Mouse (Mus musculus): ENCODE results near the gene Coa6. TPM values are rescaled to one million over a fixed set of nuclear protein-coding genes. Genes with fewer than 3 reads are reported as not detected.
"Not testable (repeated sequence)": the region's sequence is repeated elsewhere in the genome, so short reads cannot be mapped to it uniquely, and the experiment has no call there.

Coa6 gene
- 32.0 and 38.1 TPM in 2 replicates for polyA plus RNA-seq (2012; rRNA removed)

DNA sequence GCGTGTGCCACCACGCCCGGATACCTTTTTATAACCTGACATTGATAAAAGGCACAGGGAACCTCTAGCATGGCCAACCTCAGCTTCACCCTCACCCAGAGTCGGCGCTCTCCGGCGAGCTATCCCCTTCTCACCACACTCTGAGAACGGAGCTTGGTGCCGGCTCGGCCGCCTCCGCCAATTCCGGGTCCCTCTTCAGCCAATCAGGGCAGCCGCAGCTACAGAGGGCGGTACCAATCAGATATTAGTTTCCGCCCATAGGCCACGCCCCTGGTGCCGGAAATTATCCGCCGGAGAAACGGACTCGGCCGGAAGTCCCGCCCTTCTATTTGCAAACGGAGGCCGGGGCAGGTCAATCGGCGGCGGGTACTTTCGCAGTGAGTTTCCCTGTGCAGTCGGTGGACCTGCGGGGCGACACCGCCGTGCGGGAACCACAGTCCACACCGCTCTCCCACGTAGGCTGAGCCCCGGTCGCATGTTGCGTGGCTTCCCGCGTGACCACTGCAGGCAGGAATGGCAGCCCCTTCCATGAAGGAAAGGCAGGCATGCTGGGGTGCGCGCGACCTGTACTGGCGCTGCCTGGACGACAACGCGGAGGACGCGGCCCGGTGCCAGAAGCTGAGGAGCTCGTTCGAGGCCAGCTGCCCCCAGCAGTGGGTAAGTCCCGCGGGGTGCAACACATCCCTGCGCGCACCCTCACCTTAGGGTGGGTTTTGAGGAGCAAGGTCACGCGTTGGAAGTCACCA lies at the start of gene Coa6:
Gene Coa6 (plus strand): TSS at position 342 of the 746 bp plus-strand sequence.
- peak; percentile 96 for DNase-seq (ENCODE audit: low spot score)

DNA sequence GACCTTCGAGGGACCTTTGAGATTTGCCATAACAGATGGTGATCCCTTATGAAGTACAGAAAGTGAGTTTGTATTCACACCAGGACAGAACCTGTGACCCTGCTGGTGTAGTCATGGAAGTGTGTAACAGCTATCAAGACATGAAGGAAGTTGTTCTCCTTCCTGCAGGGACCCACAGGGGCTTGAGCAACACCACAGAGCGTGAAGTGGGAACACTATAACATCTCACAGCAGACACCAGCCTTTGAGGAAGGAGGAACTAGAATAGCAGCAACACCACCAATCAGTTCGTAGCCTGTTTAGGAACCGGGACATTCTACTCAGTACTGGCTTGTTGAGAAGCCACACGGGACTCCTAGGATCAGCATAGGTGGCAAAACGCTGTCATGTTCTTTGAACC lies 42.7 kb upstream of the Coa6 start:
- no peak for DNase-seq (ENCODE audit: low spot score)

DNA sequence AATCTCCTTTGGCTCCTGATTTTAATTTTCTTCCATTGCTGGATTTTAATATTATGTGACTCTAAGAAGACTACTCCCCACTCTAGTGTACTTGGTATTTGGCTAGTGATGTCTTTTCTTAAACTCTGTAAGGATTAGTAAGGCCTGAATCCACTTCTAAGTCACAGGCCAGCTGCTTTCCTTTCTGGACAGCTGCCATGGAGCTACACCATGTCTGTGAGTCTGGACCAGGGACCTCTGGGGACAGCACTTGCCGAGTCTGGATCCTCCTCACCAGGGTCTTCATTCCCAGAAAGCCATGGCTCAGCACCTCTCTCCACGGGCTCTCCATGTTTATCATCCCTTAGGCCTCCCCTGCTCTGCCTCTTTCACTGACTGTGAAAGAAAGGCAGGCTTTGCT lies 42.2 kb upstream of the Coa6 start:
- DNase-seq (ENCODE audit: low spot score), result no peak

DNA sequence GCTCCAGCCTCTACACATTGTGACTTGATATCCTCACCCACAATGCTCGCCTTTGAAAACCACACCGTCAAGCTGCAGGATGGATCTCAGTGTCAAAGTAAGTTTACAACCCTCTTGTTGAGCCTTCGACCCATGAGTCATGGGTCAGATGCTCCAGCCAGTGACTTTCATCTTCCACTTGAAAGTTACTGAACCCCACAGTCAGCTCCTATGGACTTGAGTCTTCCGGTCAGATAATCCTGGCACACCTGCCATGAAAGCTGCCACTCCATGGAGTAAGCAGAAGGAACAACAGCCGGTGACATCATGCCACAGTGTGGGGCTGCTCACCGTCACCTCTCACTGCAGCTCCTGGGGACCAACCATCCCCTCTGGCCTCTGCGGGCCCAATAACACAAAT lies 41.0 kb upstream of the Coa6 start:
- no peak for DNase-seq (ENCODE audit: low spot score)

DNA sequence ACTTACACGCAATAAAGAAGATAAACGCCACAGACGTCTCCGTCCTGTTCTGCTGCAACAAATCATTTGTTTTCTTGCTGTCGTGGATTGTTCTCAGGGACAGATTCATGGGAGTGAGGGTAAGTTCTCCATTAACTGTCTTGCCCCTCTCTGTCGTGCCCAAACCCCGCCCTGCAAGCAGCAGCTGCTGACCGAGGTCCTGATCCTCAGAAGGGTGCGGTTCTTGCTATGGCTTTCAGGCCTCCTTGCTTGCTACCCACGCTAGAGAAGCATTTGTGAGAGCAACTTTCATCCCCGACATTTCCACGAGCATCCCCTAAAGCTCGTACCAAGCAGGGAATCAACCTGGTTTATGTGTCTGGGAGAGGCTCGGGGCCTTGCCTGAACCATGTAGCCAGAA lies 40.1 kb upstream of the Coa6 start:
- DNase-seq (ENCODE audit: low spot score), result no peak

DNA sequence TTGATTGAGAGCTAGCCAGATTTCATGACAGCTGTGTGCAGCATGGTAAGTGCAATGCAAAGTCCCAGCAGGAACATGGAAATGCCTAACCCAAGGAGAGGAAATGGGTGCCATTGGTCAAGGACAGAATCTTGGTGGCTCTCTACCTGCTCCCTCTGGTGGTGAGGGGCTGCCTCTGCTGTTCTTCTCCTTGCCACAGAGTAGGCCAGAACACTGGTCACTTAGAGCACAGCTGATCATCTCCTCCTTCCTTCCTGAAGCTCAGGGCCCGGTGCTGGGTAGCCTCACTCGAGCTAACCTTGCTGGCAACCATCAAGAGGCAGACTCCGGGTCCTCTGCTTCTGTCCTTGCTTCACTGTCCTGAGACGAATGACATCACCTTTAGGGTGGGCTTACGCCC lies 39.6 kb upstream of the Coa6 start:
- DNase-seq (ENCODE audit: low spot score), result no peak

DNA sequence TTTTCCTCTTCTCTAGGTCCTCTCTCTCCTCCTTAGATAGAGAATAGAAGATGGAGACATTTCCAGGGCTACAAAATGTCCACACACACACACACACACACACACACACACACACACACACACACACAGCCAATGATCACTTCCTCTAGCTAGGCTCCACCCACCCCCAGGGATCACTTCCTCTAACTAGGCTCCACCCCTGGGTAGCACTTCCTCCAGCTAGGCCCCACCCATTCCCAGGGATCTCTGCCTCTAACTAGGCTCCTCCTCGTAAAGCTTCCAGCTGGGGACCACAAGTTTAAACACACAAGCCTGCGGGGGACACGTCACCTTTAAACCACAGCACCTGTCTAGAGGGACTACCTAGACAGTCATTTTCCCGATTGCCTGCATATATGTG lies 34.7 kb upstream of the Coa6 start:
- DNase-seq (ENCODE audit: low spot score), result no peak

DNA sequence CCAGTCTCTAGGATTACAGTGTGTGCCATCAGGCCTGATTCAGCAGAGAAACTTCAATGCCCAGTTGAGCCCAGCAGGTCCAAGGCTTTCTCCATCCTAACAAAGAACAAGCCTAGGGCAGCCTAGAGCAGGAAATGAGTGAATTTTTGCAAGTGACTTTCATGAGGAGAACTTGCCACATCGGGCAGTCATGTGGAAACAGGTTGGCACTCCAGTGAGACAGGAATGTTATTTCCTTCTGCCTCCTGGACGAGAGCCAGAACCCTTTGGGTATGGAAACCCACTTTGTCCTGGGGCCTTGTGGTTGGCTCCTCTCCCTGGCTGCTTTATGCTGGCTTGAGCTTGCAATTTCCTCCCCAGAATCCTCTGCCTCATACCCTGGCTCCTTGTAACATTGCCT lies 30.8 kb upstream of the Coa6 start:
- DNase-seq (ENCODE audit: low spot score), result no peak

DNA sequence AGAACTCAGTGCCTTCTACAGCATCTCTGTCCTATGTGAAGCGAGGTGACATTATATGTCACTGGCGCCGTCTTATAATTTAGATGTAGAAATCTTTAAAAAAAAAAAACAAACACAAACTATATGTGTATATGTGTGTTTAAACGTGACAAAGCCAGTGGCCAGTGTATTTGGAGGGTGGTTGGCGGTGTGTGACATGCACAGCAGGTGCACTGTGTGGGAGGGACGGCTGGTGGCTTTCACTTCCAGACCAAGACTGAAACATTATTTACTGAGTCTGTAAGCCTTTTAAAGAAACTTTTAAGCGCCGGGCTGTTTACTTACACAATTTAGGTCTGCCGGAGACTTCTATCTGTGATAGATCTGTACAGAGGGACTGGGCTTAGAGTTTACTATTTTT lies 26.9 kb upstream of the Coa6 start:
- DNase-seq (ENCODE audit: low spot score), result no peak

DNA sequence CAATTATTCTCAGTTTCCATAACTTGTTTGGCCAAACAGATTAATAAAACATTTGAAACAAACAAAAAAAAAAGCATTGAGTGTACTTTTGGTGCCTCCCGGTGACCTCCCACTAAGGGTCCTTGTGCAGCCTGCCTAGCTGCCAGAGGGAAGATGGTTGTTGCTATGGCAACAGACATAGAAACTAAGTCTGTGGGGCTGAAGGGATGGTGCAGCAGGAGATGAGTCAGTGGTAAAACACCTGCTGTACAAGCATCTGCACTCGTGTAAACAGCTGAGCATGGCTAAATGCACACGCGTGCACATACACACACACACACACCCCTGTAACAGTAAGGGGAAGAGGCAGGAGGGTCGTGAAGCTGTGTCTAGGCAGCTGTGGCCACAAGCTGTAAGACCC lies 26.4 kb upstream of the Coa6 start:
- DNase-seq (ENCODE audit: low spot score), result no peak

DNA sequence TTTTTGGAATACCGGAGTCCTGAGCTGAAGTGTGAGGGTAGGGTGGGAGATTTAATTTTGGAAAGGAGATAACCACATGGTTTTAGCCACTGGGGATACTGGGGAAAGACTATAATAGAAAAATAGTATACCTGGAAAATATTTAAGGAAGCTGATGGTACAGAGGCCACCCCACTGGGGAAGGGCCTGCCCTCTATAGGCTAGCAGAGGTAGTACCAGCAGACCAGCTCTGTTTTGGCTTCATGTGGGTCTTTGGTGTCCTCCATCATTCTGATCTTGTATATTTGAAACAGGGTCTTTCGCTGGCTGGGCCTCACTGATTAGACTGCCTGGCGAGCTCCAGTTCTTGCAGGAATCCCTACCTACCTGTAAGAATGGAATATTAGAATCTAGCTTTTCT lies 24.0 kb upstream of the Coa6 start:
- DNase-seq (ENCODE audit: low spot score), result no peak

DNA sequence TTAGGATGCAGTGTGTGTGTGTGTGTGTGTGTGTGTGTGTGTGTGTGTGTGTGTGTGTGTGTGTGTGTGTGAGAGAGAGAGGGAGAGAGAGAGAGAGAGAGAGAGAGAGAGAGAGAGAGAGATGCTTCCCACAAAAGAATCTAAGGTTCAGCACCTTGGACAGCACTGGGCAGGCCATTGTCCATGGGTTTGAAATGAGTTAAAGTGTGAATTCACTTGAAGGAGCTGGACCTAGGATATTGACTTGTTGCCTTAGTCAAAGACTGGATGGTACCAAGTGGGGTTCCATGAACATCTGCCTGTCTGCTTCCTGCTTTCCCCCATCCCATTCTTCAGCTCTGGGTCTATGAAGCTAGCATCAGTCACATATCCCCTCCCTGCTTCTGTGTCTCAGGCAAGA lies 17.8 kb upstream of the Coa6 start:
- not testable (repeated sequence) for DNase-seq (ENCODE audit: low spot score)

DNA sequence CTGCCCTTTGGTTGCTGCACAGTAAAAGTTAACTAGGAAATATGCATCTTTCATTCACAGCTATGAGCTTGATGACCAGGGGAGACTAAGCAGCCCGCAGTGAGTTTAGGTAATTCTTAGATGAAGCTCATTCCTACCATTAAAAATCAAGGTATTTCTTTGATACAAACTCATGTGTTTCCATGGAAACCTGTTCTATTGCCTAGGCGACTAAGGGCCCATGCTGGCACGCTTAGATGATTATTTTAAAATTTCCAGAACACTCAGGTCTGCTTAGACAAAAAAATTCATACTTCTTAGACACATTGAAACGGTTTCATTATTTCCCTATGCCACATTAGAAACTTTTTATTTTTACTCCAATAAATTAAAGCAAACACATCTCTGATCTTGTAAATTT lies 17.3 kb upstream of the Coa6 start:
- no peak for DNase-seq (ENCODE audit: low spot score)

DNA sequence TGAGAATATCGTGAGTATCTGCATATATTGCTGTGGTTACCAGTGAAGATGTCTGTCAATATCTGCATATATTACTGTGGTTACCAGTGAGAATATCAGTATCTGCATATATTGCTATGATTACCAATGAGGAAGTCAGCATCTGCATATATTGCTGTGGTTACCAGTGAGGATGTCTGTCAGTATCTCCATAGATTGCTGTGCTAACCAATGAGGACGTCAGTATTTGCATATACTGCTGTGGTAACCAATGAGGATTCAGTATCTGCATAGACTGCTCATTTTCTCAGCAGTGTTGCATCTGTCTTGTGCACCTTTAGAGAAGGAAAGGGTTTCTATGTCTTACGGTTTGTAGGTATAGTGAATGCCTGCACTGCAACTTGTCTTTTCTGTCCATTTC lies 1.5 kb upstream of the Coa6 start:
- DNase-seq (ENCODE audit: low spot score), result no peak

DNA sequence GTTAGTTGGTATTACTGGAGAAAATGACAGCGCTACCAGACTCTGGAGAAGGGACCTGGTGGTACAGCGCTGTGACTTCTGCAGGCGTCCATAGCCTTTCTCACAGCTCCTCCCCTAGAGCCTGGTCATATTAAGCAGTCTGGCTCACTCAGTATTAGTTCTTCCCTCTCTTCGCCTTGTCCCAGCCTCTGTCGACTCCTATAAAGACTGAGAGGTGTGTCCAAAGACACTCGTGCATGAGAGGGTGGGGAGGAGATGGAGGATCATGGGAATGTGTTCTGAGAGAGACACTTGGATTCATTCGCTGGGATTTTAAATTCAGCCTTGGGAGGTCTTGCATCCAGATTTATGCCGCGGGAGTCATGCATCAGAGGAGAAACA lies 595 bp downstream of the Coa6 start:
- no peak for DNase-seq (ENCODE audit: low spot score)

DNA sequence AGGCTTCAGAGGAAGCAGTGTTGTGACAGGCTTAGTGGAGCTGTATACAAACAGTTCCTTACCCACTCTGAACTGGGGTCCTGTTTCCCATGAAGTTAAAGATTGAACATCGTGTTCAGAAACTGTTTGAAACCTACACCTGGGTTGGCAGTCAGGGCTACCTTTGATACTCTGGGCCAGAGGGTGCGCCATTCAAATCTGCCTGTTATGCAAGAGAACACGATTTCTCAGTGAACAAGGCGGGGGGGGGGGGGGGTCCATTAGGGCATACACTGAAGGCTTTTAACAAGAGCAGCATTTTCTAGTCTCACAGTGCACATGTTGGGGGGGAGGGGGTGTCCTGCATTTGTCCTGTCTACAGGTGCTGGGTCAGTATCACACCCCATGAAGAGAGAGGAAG lies 1.8 kb downstream of the Coa6 start:
- no peak for DNase-seq (ENCODE audit: low spot score)

DNA sequence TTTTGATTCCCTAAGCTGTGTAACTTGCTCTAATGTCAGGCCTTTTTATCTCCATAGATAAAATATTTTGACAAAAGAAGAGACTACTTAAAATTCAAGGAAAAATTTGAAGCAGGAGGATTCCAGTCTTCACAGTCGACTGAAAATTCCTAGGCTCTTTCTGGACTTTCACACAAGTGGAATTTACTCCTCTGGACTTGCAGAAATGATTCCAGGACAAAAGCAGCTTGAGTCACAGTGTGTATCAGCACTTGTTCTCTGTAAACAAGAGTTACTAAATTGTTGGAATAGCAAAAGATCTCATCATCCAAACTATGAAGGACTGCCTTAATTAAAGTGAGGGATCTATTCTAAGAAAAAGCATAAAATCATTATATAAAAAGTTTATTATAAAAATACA lies 2.6 kb downstream of the Coa6 start:
- no peak for DNase-seq (ENCODE audit: low spot score)

DNA sequence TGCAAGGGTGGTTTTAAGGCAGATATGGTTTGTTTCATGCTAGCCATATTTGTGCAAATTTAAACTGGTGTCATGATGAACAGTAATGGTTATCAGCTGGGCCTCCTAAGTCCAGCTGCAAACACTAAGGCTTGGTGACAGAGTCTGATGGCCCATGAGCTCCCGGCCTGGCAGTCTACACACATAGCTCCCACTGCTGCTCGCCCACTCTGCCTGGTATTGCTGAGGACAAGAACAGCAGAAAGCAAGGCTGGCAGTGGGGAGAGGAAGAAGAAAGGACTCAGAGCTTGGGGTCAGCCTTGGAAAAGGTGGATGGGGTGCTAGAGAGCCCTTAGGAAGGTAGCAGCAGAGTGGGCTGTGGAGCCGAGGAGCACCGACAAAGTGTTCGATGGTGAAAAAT lies 7.3 kb downstream of the Coa6 start:
- no peak for DNase-seq (ENCODE audit: low spot score)

DNA sequence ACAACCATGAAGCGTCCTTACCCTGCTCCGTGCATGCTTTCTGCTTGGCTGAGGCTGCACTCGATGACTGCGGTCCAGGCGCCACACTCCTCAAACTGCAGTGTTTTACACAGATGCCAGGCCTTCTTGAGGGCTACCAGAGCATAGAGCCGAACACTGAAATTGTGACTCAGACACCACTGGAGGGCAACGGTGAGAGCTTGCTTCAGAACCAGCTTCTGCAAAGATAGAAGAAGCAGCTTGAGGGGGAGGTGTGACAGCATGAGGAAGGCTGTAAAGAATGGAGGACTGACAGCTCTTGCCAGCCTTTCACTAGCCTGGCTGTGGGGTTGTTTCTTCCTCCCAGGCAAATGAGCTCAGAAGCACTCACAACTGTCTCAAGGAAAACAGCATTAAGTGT lies 11.5 kb downstream of the Coa6 start:
- DNase-seq (ENCODE audit: low spot score), result no peak

DNA sequence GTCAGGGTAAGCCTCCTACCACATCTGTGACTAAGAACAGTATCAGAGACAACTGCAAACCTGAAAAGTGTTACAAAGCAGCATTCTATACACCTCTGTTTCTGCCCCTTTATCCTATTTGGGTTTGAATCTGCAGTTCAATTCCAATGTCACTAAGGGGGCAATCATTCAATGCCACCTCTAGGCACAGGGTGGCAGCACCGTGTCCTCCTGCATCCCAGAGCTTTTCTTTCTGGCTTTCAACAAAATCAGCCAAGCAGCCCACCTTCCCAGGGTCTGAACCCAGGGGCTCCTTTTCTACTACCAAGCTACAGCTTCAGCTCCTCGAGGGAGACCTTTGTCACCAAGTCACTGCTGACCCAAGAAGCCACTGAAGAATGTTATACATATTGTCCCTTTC lies 16.6 kb downstream of the Coa6 start:
- DNase-seq (ENCODE audit: low spot score), result no peak

DNA sequence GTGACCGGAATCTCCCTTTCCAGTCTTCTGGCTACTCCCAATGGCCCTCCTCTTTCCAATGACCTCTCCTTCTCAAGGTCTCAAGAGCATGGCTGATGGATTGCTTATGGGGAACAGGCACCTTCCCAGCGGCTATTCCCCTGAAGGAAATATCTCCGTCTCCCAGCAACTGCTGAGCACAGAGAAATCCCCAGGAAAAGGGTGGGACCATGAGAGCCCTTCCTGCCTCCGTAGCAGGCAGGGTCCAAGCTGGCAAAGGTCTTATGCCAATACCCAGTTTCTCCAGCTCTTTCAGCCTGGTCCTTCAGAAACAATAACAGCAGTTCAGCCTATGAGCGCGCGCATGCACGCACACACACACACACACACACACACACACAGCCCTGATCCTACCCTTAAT lies 28.8 kb downstream of the Coa6 start:
- DNase-seq (ENCODE audit: low spot score), result no peak

DNA sequence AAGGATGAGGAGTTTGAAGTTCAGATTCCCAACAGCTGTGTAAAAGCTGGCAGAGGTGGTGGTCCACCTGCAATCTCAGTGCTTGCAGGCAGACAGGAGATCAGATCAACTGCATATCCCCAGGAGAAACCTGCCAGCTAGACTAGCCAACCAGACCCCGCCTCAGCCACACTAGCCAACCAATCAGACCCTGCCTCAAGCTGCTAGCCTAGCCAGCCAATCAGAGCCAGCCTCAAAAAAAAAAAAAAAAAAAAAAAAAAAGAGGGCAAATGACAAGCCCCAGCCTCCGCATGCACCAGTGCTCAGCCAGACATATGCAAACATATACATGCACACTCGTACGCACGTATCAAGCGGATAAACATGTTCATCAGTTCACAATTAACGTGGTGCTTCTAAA lies 33.1 kb downstream of the Coa6 start:
- DNase-seq (ENCODE audit: low spot score), result no peak

DNA sequence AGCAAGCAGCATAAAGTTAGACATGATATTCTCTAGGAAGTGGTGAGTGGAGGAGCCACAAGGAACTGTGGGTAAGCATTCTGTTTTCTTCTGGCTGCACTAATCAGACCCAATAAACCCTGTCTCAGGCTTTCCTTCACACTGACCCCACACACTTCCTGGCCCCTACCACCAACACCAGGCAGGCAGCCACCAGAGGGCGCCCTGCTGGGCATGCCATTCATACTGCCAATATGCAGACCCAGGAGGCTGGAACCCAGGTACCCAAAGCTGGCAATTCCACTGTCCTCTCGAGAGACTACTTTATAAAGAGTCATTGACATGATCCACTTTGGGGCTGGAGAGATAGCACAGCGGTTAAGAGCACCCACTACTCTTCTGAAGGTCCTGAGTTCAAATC lies 38.0 kb downstream of the Coa6 start:
- DNase-seq (ENCODE audit: low spot score), result no peak

DNA sequence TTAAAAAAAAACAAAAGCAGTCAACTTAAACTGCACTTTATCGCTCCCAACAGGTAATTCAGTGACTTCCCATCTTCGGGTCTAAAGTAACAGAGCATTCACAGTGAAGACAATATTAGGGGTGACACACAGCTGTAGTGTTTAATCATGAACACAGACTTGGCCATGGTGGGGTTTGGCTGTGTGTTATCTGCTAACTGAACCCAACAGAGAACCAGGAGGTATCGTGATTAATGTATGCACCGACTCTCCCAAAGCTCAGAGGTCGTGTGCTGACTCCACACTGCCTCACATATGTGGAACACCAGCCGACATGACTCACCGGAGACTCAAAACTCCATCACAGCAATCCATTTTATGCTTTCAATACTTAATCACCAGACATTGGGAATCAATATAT lies 39.4 kb downstream of the Coa6 start:
- DNase-seq (ENCODE audit: low spot score), result no peak

DNA sequence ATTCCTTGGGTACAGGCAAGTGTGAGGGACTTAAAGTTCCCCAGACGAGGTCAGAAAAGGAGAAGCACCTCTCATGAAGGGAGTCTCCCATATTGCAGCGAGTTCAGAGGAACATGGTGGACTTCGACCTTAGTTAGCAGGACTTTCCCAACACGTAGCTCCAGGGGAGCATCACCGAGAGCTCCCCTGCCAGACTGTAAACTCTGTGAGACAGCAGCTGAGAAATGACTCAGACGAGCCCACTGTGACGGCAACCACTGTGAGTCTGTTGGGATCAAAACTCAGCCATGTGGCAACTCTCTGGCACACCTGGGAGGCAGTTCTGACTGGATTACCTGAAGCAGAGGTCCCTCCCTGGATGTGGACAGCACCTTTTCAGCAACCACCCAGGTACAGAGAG lies 41.8 kb downstream of the Coa6 start:
- DNase-seq (ENCODE audit: low spot score), result no peak
